Mouse (Mus musculus) megakaryocyte, adult 5-6 weeks (primary cell): ENCODE data around the gene 4930452B06Rik. TPM values are rescaled to one million over a fixed set of nuclear protein-coding genes. Genes with fewer than 3 reads are reported as not detected.

Experiments
- ATAC-seq: 2 replicates; pipeline ENCODE4 v1.8.0; 2016; ENCODE audit warnings: mild to moderate bottlenecking, inconsistent platforms; ENCODE audit not compliant: poor library complexity, severe bottlenecking
- total RNA-seq, 2 experiments: library from RNA; stranded (forward) in 1 of 2; stranded (reverse) in 1 of 2; fragments of 153-499, 151-499 nt in 1 of 2; fragments of 221-1000, 200-1000 nt in 1 of 2; gene quantifications; 2 replicates each; pipeline versions ENCODE4 v1.2.3 to v1.2.4; 2015 to 2017

Gene 4930452B06Rik
- total RNA-seq, 2 experiments from 2014 or later: not detected

GRCm38 (mm10) chr14:8460226-8461129 is 205.6 kb downstream of the 4930452B06Rik start:
- ATAC-seq: no peak

GRCm38 (mm10) chr14:8459759-8460158 is 206.3 kb downstream of the 4930452B06Rik start:
- ATAC-seq: no peak

GRCm38 (mm10) chr14:8451117-8451516 is 214.9 kb downstream of the 4930452B06Rik start:
- ATAC-seq: no peak

GRCm38 (mm10) chr14:8450342-8450741 is 215.7 kb downstream of the 4930452B06Rik start:
- no peak for ATAC-seq

GRCm38 (mm10) chr14:8449299-8449698 is 216.7 kb downstream of the 4930452B06Rik start:
- ATAC-seq: no peak

GRCm38 (mm10) chr14:8447352-8447751 is 218.7 kb downstream of the 4930452B06Rik start:
- no peak for ATAC-seq

- ATAC-seq: no peak
Measured at GRCm38 (mm10) chr14:8444363-8444762, 221.7 kb downstream of the 4930452B06Rik start.

GRCm38 (mm10) chr14:8442691-8443090 is 223.3 kb downstream of the 4930452B06Rik start:
- ATAC-seq: no peak

- no peak for ATAC-seq
Measured at GRCm38 (mm10) chr14:8441623-8442022, 224.4 kb downstream of the 4930452B06Rik start.

- no peak for ATAC-seq
Measured at GRCm38 (mm10) chr14:8430611-8431230, 235.3 kb downstream of the 4930452B06Rik start.

GRCm38 (mm10) chr14:8429767-8430166 is 236.3 kb downstream of the 4930452B06Rik start:
- ATAC-seq: no peak

GRCm38 (mm10) chr14:8422833-8423232 is 243.2 kb downstream of the 4930452B06Rik start:
- no peak for ATAC-seq

- no peak for ATAC-seq
Measured at GRCm38 (mm10) chr14:8421199-8421787, 244.7 kb downstream of the 4930452B06Rik start.

- no peak for ATAC-seq
Measured at GRCm38 (mm10) chr14:8418610-8419009, 247.4 kb downstream of the 4930452B06Rik start.

- ATAC-seq: no peak
Measured at GRCm38 (mm10) chr14:8405946-8406345, 260.1 kb downstream of the 4930452B06Rik start.

- ATAC-seq: no peak
Measured at GRCm38 (mm10) chr14:8403310-8403709, 262.7 kb downstream of the 4930452B06Rik start.

GRCm38 (mm10) chr14:8398507-8398906 is 267.5 kb downstream of the 4930452B06Rik start:
- ATAC-seq: no peak

- ATAC-seq: no peak
Measured at GRCm38 (mm10) chr14:8395690-8396287, 270.3 kb downstream of the 4930452B06Rik start.

GRCm38 (mm10) chr14:8392181-8392825 is 273.7 kb downstream of the 4930452B06Rik start:
- ATAC-seq: no peak
